Mouse (Mus musculus): ENCODE measurements around the gene Ak6. TPM values are rescaled to one million over a fixed set of nuclear protein-coding genes. Genes with fewer than 3 reads are reported as not detected.

Gene Ak6
- 299 and 307 TPM in 2 replicates for polyA plus RNA-seq (2015; fragmentation: Nextera tagmentation; extraction: Ambion mirVana)

DNA sequence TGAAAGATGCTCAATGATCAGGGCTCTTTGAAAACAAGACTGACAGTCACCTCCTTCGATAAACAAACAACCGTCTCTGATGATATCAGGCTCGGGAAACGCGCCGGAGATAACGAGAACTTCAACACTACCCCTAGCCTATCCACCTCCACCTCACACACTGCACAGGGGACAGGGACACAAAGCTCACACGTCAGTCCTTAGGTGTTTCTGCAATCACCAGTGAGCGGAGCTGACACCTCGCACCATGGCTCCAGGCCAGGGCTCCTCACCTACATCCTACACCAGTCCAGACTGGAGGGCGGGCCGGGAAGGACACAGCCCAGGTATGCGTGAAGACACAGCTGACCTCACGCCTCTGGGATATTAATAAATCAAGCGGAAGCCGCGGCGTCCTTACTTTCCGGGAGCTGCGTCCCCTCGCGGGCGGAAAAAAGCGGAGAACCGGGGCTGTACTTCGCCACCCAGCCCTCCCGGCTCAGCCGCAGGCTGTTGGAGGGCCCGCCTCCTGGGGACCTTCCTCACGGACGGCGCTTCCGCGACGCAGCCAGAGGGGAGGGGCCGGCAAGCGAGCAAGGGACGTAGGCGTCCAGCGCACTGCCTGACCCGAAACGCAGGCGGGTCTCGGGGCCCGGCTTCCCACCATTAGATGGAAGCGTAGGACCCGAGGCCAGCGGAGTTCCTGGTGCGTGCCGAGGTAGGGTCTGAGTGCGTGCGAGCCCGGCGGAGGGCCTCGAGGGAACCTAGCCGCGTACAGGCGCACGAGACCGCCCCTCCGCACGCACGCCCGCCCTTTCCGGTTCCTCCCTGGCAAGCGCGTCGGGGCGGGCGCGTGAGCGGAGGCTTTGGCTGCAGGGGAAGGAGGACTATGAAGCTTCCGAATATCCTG, at the start of gene Ak6, which contains the start of gene Rad17:
Gene Ak6, plus strand, starts transcription at position 430 of the 889 bp plus-strand sequence.
Gene Rad17, minus strand, starts transcription at position 502 of the 889 bp plus-strand sequence.
- WGBS: under 1% methylated on average over 71 of the region's 73 CpGs
- Histone ChIP-seq H3K9me3 (no peaks in the 10 kb centered on the region), H3K27me3 (replicated peaks) (no peaks in the 10 kb centered on the region), H3K4me1 (peaks cover 15% of the 10 kb centered on the region), H3K4me3 (peak within 1 kb of the TSS; percentile 60), H3K27ac (peak within 1 kb of the TSS; percentile 98), H3K4me2 (peak within 1 kb of the TSS; percentile 73), H3K36me3 (replicated peaks) (peaks cover 4% of the 10 kb centered on the region; the same call in 1 of the 2 replicates), H3K9ac (peak within 1 kb of the TSS; percentile 81)
- peak; percentile 98 for ATAC-seq (replicated peaks)

GRCm38 (mm10) chr13:100601034-100601433, 49.7 kb upstream of the Ak6 start:
- H3K4me1 ChIP-seq: no peaks in the 10 kb centered on the region
- H3K4me3 ChIP-seq: no peak overlapping the region
- H3K36me3 ChIP-seq (replicated peaks): no peaks in the 10 kb centered on the region
- ATAC-seq (replicated peaks): no peak
- no peaks in the 10 kb centered on the region for H3K27me3 ChIP-seq (replicated peaks)
- no peaks in the 10 kb centered on the region for H3K9me3 ChIP-seq
- no peak overlapping the region for H3K27ac ChIP-seq
- no peak overlapping the region for H3K9ac ChIP-seq
- H3K4me2 ChIP-seq: no peak overlapping the region
- WGBS: 67% methylated on average over 8 of the region's 8 CpGs

DNA sequence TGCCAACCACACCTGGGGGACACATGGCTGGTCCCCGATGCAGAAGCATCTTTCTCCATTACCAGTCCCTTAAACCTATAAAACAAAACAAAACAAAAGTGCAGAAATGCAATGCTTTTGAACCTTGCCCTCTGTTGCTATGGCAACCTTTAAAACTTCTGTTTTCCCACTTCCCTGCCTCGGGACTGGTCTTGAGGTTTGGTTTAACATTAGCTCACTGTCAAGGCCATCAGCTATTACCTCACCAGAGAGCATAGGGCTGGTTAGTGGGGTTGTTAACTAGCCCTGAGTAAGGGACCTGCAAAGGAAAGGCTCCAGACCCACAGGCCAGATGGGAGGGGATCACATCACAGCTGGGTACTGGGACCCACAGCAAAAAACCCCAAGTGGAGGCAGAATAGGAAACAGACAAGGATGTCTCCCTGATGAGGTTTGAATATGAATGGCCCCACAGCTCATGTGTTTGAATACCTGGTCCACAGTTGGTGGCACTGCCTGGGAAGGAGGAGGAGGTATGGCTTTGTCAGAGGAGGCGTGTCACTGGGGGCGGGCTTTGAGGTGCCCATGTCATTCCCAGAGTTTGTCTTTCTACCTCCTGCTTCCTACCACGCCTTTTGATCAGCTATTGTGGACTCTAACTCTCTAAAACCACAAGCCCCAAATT, 48.4 kb upstream of the Ak6 start:
- no peaks in the 10 kb centered on the region for H3K27me3 ChIP-seq (replicated peaks)
- no peak overlapping the region for H3K9ac ChIP-seq
- no peaks in the 10 kb centered on the region for H3K4me1 ChIP-seq
- no peak overlapping the region for H3K4me3 ChIP-seq
- WGBS: 52% methylated on average over 5 of the region's 5 CpGs
- H3K4me2 ChIP-seq: no peak overlapping the region
- no peaks in the 10 kb centered on the region for H3K9me3 ChIP-seq
- no peaks in the 10 kb centered on the region for H3K36me3 ChIP-seq (replicated peaks)
- no peak overlapping the region for H3K27ac ChIP-seq
- no peak for ATAC-seq (replicated peaks)

- no peak for ATAC-seq (replicated peaks)
- Histone ChIP-seq H3K36me3 (replicated peaks) (no peaks in the 10 kb centered on the region), H3K4me3 (no peak overlapping the region), H3K4me2 (no peak overlapping the region), H3K9me3 (no peaks in the 10 kb centered on the region), H3K27me3 (replicated peaks) (no peaks in the 10 kb centered on the region), H3K9ac (no peak overlapping the region), H3K27ac (no peak overlapping the region), H3K4me1 (no peaks in the 10 kb centered on the region)
- 84% methylated on average over 10 of the region's 10 CpGs for WGBS
Observed at GRCm38 (mm10) chr13:100603031-100603737, 47.6 kb upstream of the Ak6 start.

GRCm38 (mm10) chr13:100603738-100604095, 47.1 kb upstream of the Ak6 start:
- Histone ChIP-seq H3K4me1 (no peaks in the 10 kb centered on the region), H3K4me2 (no peak overlapping the region), H3K9ac (no peak overlapping the region), H3K27ac (no peak overlapping the region), H3K4me3 (no peak overlapping the region), H3K27me3 (replicated peaks) (no peaks in the 10 kb centered on the region), H3K9me3 (no peaks in the 10 kb centered on the region), H3K36me3 (replicated peaks) (no peaks in the 10 kb centered on the region)
- no peak for ATAC-seq (replicated peaks)
- WGBS: 89% methylated on average over 11 of the region's 11 CpGs

- 75% methylated on average over 1 of the region's 1 CpGs for WGBS
- no peak overlapping the region for H3K9ac ChIP-seq
- no peak for ATAC-seq (replicated peaks)
Observed at GRCm38 (mm10) chr13:100605845-100606244, 44.9 kb upstream of the Ak6 start.

DNA sequence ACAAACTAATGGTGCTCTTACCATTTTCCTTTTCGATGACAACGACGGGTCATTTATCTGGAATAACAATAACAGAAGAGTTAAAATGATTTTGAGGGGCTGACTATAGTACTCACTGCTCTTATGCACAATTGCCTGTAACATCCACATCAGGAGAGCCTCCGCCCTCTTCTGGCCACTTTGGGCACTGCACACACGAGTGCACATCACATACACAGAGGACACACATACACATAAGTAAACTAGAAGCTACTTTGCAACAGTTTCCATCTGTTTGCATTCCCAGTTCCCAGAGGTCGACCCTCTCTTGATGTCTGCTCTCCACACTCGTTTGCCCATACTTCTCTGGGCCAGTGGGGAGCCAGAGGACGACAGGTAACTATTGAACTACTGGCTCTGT, 43.0 kb upstream of the Ak6 start:
- Histone ChIP-seq H3K36me3 (replicated peaks) (no peaks in the 10 kb centered on the region), H3K27ac (no peak overlapping the region), H3K4me3 (no peak overlapping the region), H3K27me3 (replicated peaks) (no peaks in the 10 kb centered on the region), H3K9me3 (no peaks in the 10 kb centered on the region), H3K4me1 (no peaks in the 10 kb centered on the region), H3K9ac (no peak overlapping the region), H3K4me2 (no peak overlapping the region)
- no peak for ATAC-seq (replicated peaks)
- 89% methylated on average over 8 of the region's 8 CpGs for WGBS

More at GRCm38 (mm10) chr13:100605845-100606244, 44.9 kb upstream of the Ak6 start:
- no peak overlapping the region for H3K27ac ChIP-seq
- no peaks in the 10 kb centered on the region for H3K9me3 ChIP-seq
- no peak overlapping the region for H3K4me2 ChIP-seq
- H3K27me3 ChIP-seq (replicated peaks): no peaks in the 10 kb centered on the region
- no peak overlapping the region for H3K4me3 ChIP-seq
- no peaks in the 10 kb centered on the region for H3K36me3 ChIP-seq (replicated peaks)
- H3K4me1 ChIP-seq: no peaks in the 10 kb centered on the region

DNA sequence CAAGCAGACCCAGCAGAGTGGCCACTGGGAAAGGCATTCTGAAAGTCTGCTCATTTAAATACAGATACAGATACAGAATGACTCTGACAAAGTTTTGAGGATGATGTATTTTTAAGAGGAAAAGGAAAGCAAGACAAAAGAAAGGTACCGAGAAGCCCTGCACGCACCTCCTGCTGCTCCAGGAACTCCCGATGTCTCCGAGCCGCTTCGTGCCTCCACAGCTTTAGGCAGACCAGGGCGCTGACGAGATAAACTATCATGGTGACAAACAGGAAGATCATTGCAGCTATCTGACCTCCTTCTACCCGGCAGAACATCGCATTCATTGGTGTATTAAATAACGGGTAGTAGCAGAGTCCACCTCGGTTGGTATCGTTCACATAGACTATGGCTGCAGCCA, 39.5 kb upstream of the Ak6 start:
- no peak overlapping the region for H3K4me3 ChIP-seq
- H3K9me3 ChIP-seq: no peaks in the 10 kb centered on the region
- H3K9ac ChIP-seq: no peak overlapping the region
- 96% methylated on average over 13 of the region's 13 CpGs for WGBS
- no peaks in the 10 kb centered on the region for H3K27me3 ChIP-seq (replicated peaks)
- no peak overlapping the region for H3K27ac ChIP-seq
- H3K4me1 ChIP-seq: no peaks in the 10 kb centered on the region
- no peaks in the 10 kb centered on the region for H3K36me3 ChIP-seq (replicated peaks)
- H3K4me2 ChIP-seq: no peak overlapping the region
- ATAC-seq (replicated peaks): no peak

- H3K27ac ChIP-seq: no peak overlapping the region
- H3K4me1 ChIP-seq: peaks cover 3% of the 10 kb centered on the region
- H3K4me2 ChIP-seq: no peak overlapping the region
- ATAC-seq (replicated peaks): no peak
- no peaks in the 10 kb centered on the region for H3K9me3 ChIP-seq
- no peaks in the 10 kb centered on the region; the same call in 1 of the 2 replicates for H3K27me3 ChIP-seq (replicated peaks)
- H3K36me3 ChIP-seq (replicated peaks): no peaks in the 10 kb centered on the region
- WGBS: 96% methylated on average over 10 of the region's 10 CpGs
- no peak overlapping the region for H3K9ac ChIP-seq
- no peak overlapping the region for H3K4me3 ChIP-seq
Observed at GRCm38 (mm10) chr13:100612251-100612650, 38.5 kb upstream of the Ak6 start.

GRCm38 (mm10) chr13:100612903-100613302, 37.9 kb upstream of the Ak6 start:
- no peak overlapping the region for H3K4me3 ChIP-seq
- H3K36me3 ChIP-seq (replicated peaks): no peaks in the 10 kb centered on the region; the same call in 1 of the 2 replicates
- H3K27me3 ChIP-seq (replicated peaks): peaks cover 6% of the 10 kb centered on the region
- no peak overlapping the region for H3K9ac ChIP-seq
- H3K9me3 ChIP-seq: no peaks in the 10 kb centered on the region
- no peak overlapping the region for H3K4me2 ChIP-seq
- H3K27ac ChIP-seq: no peak overlapping the region
- 64% methylated on average over 2 of the region's 2 CpGs for WGBS
- no peak for ATAC-seq (replicated peaks)
- peaks cover 3% of the 10 kb centered on the region for H3K4me1 ChIP-seq

- H3K4me1 ChIP-seq: peaks cover 3% of the 10 kb centered on the region
- WGBS: 4% methylated on average over 75 of the region's 77 CpGs
- no peaks in the 10 kb centered on the region for H3K9me3 ChIP-seq
- ATAC-seq (replicated peaks): peak; percentile 72
- H3K36me3 ChIP-seq (replicated peaks): peaks cover 13% of the 10 kb centered on the region
- H3K9ac ChIP-seq: peak within 1 kb of the TSS; percentile 50
- H3K4me3 ChIP-seq: peak within 1 kb of the TSS; percentile 53
- peak within 1 kb of the TSS; percentile 84 for H3K4me2 ChIP-seq
- peaks cover 6% of the 10 kb centered on the region for H3K27me3 ChIP-seq (replicated peaks)
- no peak within 1 kb of the TSS for H3K27ac ChIP-seq
Observed at GRCm38 (mm10) chr13:100616181-100617087, 34.3 kb upstream of the Ak6 start, which contains the start of gene Marveld2. TSS of gene Marveld2 (minus strand) at chr13:100616971.
